Mouse (Mus musculus) thymus, adult 2 months (tissue): ENCODE data around the gene Ccnk.

Experiments used
- CTCF ChIP-seq: fragments of 200-500 bp; IDR thresholded peaks from 2 replicates; pipeline ENCODE4 v1.5.1; 2012; ENCODE audit warnings: mild to moderate bottlenecking, control low read depth, low read length, moderate library complexity, borderline replicate concordance; ENCODE audit not compliant: control insufficient read depth, poor library complexity, insufficient read depth; ENCODE audit errors: extremely low read depth
- POLR2A ChIP-seq: fragments of 200-500 bp; IDR thresholded peaks from 2 replicates; pipeline ENCODE4 v1.6.1; 2012; ENCODE audit warnings: mild to moderate bottlenecking, low read length, control low read depth, moderate library complexity; ENCODE audit not compliant: control insufficient read depth, poor library complexity, insufficient read depth; ENCODE audit errors: extremely low read depth

DNA sequence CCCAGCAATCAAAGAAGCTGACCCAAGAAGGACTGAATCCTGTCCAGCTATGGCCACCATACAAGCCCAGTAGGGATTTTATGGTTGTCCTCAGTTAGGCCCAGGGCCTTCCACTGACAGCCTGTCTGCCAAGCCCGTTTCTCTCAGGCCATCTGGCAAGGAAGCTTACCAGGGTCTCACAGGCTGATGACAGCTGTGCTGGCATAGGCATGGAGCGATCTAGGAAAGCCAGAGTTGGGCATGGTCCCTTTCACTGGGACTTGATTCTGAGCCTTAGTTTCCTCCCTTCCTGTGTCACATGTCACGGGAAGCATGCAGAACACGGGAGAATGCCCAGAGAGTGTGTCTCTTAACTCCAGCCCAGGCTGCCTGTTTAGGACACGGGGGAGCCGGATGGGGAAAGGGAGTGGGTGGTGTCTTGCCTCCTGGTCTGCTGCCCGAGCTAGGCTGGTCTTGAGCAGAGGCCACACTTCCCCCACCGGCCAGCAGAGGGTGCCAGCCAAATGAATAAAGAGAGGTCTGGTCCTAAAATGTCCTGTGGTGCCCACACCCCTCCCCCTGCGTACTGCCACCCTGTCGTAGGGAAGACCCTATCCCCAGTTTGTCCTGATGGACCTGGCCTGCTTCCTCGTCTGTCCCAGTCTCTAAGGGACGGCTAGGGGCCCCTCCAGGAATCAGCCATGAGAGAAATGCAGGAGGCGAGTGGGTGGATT, 29.5 kb downstream of the Ccnk start:
- TF ChIP-seq CTCF = peak; percentile 82
- TF ChIP-seq POLR2A = no peak
